Mouse (Mus musculus): ENCODE data around the gene Sfta2. TPM values are rescaled to one million over a fixed set of nuclear protein-coding genes. Genes with fewer than 3 reads are reported as not detected.
A peak's percentile ranks its signal among the peaks of the same experiment; 100 is the strongest.

The Sfta2 gene
- total RNA-seq, 2 experiments from 2014 or later = not detected

DNA sequence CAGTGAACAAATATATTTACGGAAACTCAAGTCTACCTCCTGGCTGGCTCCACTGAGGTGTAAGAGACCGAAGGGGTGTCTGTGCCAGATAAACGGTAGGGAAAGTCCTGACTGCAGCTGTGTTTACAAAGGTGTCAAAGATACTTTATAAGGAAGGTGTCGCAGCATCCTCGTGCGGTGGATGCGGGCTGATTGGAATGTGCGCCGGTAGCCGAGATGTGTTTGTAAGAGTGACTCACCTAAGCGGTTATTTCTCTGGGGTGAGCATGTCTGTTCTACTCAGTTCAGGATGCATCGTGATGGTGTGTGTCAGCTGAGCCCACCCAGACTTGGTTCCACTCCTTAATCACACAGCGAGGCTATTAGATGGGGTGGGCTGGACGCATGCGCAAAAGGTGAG, 9.6 kb upstream of the Sfta2 start:
- no peak for DNase-seq
- intact Hi-C loops (cut with DNase I) = no loop called here

DNA sequence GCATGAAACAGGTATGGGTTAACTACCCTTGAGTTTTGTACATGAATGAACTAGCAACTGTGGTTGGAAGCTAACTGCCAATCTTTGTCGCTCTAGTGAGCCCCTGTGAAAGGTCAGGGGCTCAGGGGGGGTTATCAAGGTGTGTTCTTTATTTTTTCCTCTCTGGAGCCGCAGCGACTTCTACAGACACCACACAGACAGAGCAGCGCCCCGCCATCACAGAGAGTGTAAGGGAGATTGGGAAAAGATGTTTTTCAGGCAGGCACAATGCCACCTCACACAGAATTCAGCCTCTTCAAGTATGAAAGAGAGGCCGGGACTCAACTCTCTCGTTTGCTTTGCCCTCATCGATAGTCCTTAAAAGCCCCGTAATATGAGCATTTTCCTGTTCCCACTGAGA, 9.2 kb upstream of the Sfta2 start:
- intact Hi-C loops (cut with DNase I) = no loop called here
- DNase-seq = no peak

DNA sequence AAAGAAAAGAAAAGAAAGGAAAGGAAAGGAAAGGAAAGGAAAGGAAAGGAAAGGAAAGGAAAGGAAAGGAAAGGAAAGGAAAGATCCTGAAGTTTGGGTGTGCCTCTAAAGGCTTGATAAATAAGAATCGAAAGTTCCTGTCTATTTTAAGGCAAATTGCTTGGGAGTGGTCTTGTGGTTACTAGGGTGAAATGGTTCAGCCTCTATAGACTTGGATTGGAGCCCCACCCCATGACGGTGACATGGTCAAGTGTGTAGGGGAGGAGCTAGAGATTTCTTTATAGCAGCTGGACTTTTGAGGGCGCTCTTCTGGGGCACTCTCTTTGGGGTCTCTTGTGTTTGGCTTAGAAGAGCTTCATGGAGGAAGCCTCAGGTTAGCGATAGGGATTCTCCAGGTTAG, 7.6 kb upstream of the Sfta2 start:
- no peak for DNase-seq
- intact Hi-C loops (cut with DNase I) = no loop called here

DNA sequence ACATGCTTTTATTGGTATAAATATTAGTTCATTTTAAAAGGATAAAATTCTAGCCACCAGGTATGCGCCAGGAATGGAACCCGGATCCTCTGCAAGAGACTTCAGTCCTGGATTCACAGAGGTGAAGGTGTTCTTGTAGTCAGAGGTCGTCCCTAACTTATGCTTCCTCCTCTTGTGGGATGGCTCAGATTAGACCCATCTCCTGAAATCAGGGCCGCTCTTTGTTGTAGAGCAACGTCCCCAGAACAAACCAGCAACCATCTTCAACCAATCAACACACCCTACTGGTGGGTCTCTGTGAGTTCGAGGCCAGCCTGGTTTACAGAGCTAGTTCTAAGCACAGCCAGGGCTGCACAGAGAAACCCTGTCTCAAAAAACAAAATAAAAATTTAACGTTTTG, 6.9 kb upstream of the Sfta2 start:
- no peak for DNase-seq
- intact Hi-C loops (cut with DNase I) = no loop called here

DNA sequence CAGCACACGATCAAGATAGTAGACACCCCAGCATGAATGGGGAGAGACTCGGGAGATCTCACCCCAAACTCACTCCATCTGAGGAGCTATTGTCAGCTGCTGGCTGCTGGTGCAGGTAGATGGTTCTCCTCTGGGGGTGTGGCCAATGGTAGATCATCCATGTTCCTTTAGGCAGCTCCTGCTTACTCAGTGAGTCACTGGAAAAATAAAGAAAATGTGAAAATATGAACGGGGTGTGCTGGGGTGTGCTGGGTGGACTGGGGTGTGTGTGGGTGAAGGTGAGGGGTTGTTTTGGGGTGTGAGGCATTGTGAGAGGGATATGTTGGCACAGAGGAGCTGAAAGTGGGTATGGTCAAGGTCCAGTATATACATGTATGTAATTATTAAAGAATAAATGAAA, 4.0 kb upstream of the Sfta2 start:
- no peak for DNase-seq
- intact Hi-C loops (cut with DNase I) = no loop called here

DNA sequence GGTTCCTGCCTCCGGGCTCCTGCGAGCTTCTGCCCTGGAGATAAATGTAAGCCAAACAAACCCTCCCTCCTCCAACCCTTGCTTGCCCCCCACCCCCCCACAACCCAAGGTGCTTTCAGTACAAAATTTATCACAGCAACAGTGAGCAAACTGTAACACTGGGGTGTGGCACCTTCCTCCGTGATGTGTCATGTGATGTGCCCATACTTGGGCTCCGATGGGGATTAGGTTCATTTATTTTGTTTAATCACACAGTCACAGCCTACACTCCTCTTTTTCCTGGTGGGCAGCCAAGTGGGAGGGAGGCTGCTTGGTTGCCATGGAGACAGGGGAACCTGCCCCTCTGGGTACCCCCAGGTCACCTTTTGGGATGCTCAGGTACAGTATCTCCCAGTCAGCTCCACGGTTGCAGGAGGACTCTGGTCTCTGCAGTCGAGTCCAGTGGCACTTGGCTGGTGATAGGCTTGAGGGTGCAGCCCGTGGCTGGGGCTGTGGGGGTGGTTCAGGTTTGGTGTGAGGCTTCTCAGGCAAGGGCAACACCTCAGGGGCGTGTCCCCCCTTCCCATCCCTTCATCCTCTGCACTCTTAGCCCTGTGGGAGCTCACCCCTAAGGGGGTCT, 496 bp downstream of the Sfta2 start:
- intact Hi-C loops (cut with DNase I) = no loop called here
- DNase-seq = no peak

DNA sequence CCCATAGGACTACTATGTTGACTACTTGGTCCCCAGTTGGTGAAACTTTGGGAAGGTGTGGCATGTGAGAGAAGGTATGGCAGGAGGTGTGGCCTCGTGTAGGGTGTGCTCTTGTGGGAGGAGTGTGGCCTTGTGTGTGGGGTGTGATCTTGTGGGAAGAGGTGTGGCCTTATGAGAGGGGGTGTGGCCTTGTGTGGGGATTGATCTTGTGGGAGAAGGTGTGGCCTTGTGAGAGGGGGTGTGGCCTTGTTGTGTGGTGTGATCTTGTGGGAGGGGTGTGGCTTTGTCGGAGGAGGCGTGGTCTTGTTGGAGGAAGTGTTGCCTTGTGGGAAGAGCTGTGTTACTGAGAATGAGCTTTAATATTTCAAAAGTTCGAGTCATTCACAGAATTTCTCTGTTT, 15.8 kb downstream of the Sfta2 start:
- DNase-seq = no peak
- intact Hi-C loops (cut with DNase I) = no loop called here

DNA sequence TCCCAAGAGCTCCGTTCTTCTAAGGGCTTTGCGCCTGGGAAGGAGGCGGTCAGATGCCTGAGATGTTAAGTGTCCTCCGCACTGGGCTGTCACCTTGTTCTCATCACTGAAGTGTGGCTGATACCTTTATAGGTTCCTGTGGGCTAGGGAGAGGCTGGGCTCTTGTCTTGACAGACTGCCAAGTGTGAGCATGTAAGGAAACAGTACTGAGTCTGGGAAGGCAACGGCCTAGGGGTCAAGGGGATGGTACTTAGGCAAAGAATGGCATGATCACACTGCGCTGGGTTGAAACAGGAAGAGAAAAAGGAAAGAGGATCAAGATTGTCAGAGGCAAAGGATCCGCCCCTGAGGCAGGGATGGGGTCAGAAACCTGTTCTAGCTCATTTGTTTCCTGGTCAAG, 25.2 kb downstream of the Sfta2 start, which contains the start of gene Gm9573:
TSS of gene Gm9573 (minus strand) at position 101 of the 400 bp plus-strand sequence.
- DNase-seq = no peak
- intact Hi-C loops (cut with DNase I) = no loop called here

DNA sequence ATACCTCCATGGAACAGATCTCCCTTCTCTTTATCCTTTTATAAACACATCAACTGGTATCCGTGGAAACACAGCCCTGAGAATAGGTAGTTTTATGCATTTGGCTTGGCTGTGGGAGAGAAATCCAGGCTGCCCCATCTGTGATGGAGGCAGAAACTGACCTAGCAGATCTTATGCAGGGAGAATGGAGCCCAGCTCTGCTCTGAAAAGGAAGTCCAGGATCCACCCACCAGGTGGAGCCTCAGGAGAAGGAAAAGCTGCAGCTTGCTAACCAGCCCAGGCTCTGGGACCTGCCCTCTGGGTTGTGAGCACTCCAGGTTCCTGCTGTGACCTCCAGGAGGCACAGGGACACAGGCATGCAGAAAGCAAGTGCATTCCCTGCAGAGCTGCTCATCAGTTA, 32.6 kb downstream of the Sfta2 start:
- intact Hi-C loops (cut with DNase I) = no loop called here
- no peak for DNase-seq

DNA sequence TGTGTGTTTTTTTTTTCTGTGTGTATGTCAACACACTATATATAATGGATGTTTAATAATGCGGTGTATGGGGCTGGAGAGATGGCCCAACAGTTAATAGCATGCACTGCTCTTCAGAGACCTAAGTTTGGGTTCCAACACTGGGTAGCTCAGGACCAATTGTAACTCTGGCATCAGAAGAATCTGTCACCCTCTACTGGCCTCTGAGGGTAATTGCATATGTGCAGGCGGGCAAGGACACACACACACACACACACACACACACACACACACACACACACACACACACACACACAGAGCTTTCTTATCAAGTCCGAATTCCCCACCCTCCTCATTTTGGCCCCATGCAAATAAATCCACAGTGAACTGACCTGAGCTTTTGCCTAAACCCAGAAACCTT, 33.9 kb downstream of the Sfta2 start:
- no peak for DNase-seq
- intact Hi-C loops (cut with DNase I) = loop anchor here (1.0 kb wide), 1 partner anchor 90 kb away; no protein-coding TSS in a partner anchor

DNA sequence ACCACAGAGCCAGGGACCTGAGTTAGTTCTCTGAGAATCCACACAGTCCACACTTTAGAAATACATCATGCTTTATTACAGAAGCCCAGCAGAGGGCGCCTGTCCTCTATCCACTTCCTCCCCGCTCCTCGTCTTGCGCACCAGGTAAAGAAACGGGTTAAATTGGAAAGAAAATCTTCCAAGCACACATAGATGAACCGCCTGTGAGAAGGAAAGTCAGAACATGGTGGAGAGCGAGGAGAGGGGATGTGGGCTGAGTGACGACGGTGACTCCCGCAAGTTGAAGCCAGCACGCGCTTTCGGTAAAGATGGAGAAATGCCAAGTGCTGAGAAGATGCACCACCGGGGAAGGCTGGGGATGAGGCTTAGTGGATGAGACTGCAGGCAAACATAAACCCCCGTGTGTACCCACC, 34.4 kb downstream of the Sfta2 start:
- intact Hi-C loops (cut with DNase I) = loop anchor here (1.0 kb wide), 1 partner anchor 90 kb away; no protein-coding TSS in a partner anchor

DNA sequence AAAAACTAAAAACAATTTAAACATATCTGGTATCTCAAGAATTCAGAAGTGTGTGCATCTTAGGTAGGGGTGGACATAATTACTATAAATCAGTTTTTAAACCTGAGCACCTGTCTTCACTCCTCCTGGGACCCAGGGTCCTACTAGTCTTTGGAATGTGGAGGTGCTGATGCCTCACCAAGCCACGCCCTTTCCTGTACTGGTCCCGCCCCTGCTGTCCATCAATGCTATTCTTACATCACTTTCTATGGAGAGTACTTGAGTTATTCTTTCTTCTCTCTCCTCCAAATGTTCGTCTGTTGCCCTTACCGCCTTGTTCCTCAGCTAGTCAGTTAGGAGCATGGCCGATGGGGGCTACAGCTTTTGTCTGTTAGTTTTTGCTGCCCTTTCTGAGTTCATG, 35.0 kb downstream of the Sfta2 start:
- intact Hi-C loops (cut with DNase I) = no loop called here
- peak in 1 of 2 experiments; percentile 31 for DNase-seq

More for the DNA sequence above, 34.4 kb downstream of the Sfta2 start:
- DNase-seq = peak; percentile 61 to 71

DNA sequence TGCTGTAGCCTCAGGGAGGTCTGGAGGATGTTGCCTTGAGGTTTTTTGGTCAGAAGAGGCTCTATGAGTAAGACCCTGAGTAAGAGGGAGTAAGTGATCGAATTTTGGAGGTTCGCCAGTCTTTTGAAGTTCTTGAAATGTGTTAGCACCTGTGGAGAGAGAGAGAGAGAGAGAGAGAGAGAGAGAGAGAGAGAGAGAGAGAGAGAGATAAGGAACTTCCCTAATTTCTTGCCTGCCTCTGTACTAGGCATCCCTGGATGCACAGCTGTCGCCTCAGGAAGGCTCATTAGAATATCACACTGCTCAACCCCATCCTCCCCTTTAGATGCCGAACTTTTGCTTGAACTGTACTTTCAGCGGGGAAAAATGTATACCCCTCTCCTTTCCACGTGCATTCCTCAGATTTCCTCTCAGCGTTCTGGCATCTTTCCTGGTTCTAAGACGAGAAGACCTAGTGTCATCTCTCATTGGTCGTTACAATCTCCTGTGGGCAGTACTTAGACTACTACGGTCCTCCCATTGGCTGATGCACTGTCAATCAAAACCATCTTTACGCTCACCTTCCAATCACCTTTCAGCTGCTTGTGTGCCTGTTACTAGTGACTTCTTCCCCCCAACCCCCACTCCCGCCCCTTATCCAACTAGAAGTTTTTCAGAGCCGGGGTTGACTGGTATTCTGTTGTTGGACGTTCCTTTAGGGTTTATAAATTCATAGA, 37.3 kb downstream of the Sfta2 start:
- intact Hi-C loops (cut with DNase I) = no loop called here
- DNase-seq = peak; percentile 59 to 69

DNA sequence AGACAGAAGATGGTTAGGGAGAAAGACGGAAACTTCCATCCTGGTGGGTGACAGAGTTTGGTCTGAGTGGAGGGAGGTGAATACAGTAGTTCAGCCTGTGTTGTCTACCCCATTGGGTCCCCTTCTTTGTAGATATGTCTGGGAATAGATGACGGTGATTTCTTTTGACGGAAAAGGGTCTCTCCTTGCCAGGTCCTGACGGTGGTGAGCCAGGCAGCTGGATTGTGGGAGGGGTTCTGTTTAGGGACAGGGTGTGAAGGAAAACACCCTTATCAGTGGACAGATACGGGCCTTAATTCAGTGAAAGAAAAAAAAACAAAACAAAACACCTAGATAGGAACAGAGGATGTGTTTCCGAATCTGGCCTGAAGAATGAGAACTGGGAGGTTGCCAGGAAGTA, 38.0 kb downstream of the Sfta2 start:
- DNase-seq = no peak
- intact Hi-C loops (cut with DNase I) = no loop called here

DNA sequence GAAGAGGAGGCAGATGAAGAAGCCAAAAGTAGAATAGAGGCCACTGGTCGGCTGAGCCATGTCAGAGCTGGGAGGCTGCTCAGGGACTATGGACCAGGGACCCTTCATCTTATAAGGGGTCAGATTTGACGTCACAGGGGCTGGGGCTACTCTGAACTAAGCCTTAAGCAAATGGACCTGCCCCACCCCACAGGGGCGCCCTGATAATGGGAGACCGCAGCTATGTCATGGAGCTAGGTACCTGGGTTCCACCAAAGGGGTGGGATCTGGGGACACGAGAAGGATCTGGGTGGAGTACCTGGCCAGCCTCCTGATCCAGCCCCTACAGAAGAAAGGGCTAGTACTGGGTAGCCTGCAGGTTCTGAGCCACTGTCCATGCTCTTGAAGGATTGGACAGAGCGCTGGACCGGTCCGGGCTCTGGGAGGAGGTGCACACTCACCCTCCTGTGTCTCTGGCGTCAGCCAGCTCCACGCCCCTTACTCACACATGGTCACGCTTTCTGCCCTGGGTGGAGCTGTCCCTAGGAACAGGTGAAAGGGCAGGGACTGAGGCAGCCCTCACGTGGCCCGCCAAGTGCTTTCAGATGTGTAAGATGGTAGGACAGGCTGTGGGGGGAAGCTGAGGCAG, 42.4 kb downstream of the Sfta2 start, which contains the start of gene Mucl3:
TSS of gene Mucl3 (minus strand) at position 87 of the 628 bp plus-strand sequence.
- intact Hi-C loops (cut with DNase I) = no loop called here
- no peak for DNase-seq

DNA sequence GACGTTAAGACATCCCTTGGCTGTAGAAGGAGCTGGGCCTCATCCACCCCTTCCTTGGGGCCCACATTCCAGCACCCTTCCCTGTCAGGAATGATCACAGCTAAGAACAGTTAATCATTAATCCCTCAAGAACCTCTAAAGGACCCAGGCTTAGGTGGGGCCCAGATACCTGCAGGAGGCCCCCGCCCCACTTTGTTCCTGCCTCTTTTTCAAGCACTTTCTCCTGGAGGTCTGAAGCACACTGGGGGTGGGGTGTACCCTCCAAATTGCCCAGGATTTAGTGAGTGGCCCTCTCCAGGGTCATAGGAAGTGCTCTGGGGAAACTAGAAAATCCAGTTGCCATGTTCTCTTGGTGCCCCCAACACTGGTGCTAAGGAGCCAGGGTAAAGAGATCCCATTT, 48.1 kb downstream of the Sfta2 start:
- intact Hi-C loops (cut with DNase I) = no loop called here

DNA sequence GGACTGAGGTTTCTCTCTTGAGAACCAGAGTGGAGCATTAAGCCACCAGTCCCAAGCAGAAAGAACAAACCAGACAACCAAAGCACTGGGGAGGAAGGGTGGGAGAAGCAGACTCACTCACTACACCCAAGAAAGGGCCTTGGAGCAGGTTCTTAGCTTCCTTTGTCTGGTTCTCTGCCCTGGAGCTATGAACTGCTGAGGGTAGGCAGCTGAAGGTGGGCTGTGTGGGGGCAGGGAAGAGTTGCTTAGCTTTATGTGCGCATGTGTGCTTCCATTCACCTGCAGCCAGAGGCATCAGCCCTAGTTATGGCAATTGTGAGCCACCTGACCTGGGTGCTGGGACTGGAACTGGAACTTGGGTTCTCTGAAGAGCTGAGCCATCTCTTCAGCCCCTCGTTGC, 51.7 kb downstream of the Sfta2 start:
- intact Hi-C loops (cut with DNase I) = no loop called here
- no peak for DNase-seq

More for the DNA sequence above, 48.1 kb downstream of the Sfta2 start:
- no peak for DNase-seq

DNA sequence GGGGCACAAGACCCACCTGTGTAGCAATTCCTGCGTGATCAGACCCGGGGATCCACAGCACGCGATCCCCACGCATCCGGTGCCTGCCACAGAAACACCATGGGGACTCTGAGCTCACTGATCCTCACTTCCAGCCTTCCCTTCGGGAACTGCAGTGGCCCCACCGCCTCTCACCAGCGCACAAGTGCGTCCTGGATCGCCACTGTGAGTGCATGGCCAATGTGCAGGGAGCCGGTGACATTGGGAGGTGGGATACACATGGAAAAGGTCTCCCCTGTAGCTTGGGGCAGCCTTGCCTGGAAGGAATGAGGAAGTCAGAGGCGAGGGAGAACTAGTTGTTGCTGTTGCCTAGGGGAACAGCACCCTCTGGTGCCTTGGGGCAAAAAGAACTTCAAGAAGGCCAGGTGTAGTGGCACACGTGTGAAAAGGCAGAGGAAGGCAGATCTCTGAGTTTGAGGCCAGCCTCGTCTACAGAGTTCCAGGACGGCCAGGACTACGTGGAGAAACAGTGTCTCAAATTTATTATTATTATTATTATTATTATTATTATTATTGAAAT, 64.7 kb downstream of the Sfta2 start:
- DNase-seq = no peak
- intact Hi-C loops (cut with DNase I) = no loop called here

DNA sequence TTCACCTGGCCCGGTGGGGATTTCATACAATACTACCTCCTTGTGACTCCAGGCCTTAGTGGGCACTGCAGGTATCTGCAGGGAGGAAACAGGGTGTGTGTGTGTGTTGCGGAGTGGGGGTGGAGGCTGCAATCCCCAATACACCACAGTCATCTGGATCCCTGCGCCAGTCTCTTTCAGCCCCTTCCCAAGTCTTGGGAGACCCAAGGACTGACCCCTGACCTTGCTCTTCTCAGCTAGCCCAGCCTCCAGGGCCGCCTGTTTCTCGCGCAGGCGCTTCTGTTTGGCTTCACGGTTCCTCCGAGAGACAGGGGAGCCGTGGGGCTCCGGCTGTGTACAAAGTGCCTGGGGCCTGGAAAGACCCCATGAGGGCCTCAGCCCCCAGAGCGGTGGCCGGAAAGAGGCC, 65.5 kb downstream of the Sfta2 start:
- DNase-seq = no peak
- intact Hi-C loops (cut with DNase I) = no loop called here

DNA sequence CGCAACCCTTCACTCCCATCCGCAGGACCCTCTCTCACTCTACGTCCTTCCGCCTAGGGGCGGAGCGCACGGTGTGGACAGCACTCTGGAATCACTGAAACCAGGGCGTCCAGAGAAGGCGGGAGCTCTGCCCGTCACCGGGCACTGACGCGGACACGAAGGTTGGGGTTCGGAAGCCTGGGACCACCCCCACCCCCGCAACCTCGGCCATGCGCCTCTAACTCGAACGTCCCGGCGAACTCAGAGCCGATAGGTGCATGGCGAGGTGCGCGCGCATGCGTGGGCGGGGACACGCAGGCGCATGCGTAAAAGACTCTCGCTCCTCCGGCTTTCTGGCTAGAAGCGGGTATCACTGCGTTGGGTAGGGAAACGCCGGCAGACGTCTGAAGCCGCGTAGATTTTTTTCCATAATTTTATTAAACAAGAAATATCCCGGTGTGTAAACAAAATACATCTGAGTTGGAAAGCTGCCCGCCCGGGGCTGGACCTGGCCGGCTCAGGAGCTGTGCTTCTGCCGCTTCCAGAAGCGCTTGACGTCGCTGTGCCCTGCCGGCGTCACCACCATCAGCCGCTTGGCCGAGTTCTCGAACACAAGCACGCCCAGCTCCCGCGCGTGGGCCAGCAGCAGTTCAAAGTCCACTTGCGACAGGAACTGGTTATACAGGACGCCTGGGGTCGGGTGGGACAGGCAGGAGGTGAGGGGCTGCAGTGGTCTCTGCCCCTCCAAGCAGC, 66.2 kb downstream of the Sfta2 start, which contains the start of gene Vars2:
TSS of gene Vars2 (minus strand) at position 259 of the 732 bp plus-strand sequence.
- intact Hi-C loops (cut with DNase I) = no loop called here
- peak; percentile 99 for DNase-seq

DNA sequence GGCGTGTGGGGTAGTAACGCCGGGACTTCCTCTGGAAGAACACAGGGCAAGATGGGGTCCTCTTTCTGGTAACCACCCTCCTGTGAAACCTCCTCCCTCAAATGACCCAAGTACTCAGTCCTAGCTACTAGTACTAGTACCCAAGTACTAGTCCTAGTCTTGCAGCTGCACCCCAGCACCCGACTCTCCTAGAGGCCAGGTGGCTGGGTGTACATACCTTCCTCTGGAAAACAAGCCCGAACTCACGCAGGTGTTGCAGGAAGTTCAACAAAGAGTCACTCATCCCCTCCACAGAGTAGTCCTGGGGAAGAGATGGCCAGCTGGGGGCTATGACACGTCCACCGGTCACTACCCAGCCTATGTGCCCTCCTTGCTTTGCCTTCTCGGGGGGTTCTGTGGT, 68.4 kb downstream of the Sfta2 start:
- DNase-seq = no peak
- intact Hi-C loops (cut with DNase I) = loop anchor here (10.0 kb wide), 1 partner anchor 585 kb away; the partner anchor contains the start of gene Rpp21

Data from heart, postnatal 36 days (tissue).